Mouse (Mus musculus): ENCODE data around the gene Chml.

GRCm38 (mm10) chr1:175669456-175669855 lies 23.2 kb downstream of the Chml start:
- TF ChIP-seq GATA1 (IDR thresholded peaks at IDR 0.05; ENCODE audit: borderline replicate concordance, low read length) (no peak), FLI1 (IDR thresholded peaks at IDR 0.05; ENCODE audit: low read length) (no peak)
